Mouse (Mus musculus) subcutaneous adipose tissue, adult 2 months (tissue): ENCODE measurements around the gene Xkr8. TPM values are rescaled to one million over a fixed set of nuclear protein-coding genes. Genes with fewer than 3 reads are reported as not detected.

Source experiments
- polyA plus RNA-seq: library from polyadenylated mRNA; depleted of rRNA; stranded (reverse); fragments of >200 nt; gene quantifications from 2 replicates; pipeline ENCODE4 v1.2.3, GENCODE M21; 2012; ENCODE audit warnings: low replicate concordance; rRNA removed

The Xkr8 gene
- 17.6 and 18.8 TPM in 2 replicates for polyA plus RNA-seq

DNA sequence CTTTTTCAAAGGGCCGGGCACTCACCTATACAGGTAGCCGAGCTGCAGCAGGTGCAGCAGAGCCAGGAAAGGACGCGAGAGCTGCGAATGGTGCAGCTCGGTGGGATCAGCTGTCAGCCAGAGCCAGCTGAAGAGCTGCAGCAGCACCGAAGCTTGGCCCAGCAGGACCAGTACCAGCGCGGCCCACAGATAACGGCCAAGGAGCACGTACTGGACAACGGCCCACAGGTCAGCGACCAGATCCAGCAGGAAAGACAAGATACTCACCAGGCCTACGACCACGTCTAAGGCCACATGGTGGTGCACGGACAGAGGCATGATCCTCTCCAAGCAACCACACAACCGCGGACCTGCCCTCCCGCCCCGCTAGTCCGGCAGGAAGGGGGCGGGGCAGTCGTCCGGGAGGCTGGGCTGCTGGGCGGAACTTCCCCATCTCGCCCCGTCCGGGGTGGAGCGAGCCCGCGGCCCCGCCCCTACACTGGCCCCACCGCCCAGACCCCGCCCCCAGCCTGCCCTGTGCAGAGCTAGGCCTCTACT is at the start of gene Xkr8:
TSS of gene Xkr8 (minus strand) at position 399 of the 537 bp plus-strand sequence.

DNA sequence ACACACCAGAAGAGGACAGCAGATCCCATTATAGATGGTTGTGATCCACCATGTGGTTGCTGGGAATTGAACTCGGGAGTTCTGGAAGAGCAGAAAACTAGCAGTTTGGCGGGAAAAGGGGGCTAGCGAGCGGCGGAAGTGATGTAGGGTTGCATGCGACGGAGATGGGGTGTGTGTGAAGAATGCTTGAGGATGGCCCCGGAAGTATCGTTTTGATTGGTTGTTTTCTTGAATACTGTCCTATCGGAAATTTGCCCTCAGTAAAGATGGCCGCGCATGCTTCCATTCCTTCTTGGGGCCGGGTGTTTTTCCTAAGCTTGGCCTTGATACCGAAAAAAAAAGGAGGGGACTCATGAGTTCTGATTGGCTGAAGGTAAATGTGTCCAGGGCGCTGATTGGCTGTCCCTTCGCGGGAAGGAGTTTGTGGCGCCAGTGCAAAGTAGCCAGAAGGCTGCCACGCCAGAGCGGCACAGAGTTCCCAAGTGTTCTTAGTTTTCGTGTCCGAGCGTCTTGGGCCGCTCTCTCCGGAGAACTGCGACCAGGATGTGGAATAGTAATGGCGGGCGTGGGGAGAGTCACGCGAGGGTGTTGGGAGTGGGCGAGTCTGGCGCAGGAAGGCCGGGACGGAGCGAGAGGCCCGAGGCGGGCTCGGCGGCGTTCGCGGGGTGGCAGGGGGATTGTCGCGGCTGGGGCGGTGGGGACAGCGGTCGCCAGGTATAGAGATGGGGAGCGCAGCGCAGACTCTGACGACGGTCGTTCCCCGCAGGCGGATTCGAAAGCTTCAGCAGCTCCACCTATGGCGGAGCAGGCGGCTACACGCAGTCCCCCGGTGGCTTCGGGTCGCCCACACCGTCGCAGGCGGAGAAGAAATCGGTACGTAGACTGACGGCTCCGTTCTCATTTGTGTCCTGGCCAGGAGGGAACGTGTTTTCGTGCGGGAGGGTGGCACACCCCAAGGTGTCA is 35.8 kb upstream of the Xkr8 start, which contains the start of gene Rpa2:
TSS of gene Rpa2 (plus strand) at position 419 of the 963 bp plus-strand sequence.

DNA sequence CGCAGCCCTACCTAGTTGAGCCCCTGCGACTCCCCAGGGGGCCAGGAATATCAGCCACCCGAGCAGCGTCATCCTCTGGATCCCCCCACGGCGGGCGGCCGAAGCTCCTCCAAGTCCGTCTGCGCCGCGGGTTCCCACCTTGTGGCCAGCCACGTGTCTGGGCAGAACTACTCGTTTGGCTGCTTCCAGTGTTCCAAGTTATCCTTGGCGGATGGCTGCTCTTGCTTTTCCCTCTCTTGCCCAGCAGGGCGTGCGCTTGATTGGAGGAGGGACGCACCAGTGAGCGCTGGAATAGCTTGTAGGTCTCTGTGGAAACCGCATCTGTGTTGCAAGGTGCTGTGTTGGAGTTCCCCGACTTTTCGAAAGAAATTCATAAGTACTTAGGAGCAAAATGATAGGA is 24.6 kb upstream of the Xkr8 start, which contains the start of gene Smpdl3b:
TSS of gene Smpdl3b (minus strand) at position 279 of the 400 bp plus-strand sequence.

Other genes starting within 250 kb of the Xkr8 start
- 10.7 and 29.6 TPM in 2 replicates for gene Sesn2, start 222.0 kb downstream of the Xkr8 start, polyA plus RNA-seq
- 40.2 and 97.8 TPM in 2 replicates for gene Atpif1, start 198.9 kb downstream of the Xkr8 start, polyA plus RNA-seq
- gene Dnajc8, start 197.0 kb downstream of the Xkr8 start, polyA plus RNA-seq, result 25.4 and 34.4 TPM in 2 replicates
- gene Ptafr, start 168.5 kb downstream of the Xkr8 start, polyA plus RNA-seq, result 19.0 and 23.0 TPM in 2 replicates
- gene Eya3, start 93.6 kb downstream of the Xkr8 start, polyA plus RNA-seq, result 25.0 and 26.4 TPM in 2 replicates
- gene Smpdl3b, start 24.7 kb upstream of the Xkr8 start, polyA plus RNA-seq, result 5.0 and 6.0 TPM in 2 replicates
- gene Rpa2, start 35.8 kb upstream of the Xkr8 start, polyA plus RNA-seq, result 13.3 and 24.5 TPM in 2 replicates
- 14.1 and 17.0 TPM in 2 replicates for gene Themis2, start 63.8 kb upstream of the Xkr8 start, polyA plus RNA-seq
- gene Ppp1r8, start 110.6 kb upstream of the Xkr8 start, polyA plus RNA-seq, result 28.5 and 46.9 TPM in 2 replicates
- gene Stx12, start 152.0 kb upstream of the Xkr8 start, polyA plus RNA-seq, result 25.8 and 40.7 TPM in 2 replicates
- gene Fam76a, start 190.0 kb upstream of the Xkr8 start, polyA plus RNA-seq, result 13.7 and 14.8 TPM in 2 replicates
- gene Fgr, start 241.5 kb upstream of the Xkr8 start, polyA plus RNA-seq, result 2.7 and 7.3 TPM in 2 replicates